Mouse (Mus musculus): ENCODE measurements around the gene Shoc2.
A peak's percentile ranks its signal among the peaks of the same experiment; 100 is the strongest.
"Not testable (repeated sequence)": the region's sequence is repeated elsewhere in the genome, so short reads cannot be mapped to it uniquely, and the experiment has no call there.

The Shoc2 gene

GRCm38 (mm10) chr19:53943802-53944785 is at the start of gene Shoc2, which contains the start of gene Bbip1:
Gene Shoc2, plus strand, starts transcription at chr19:53944306.
Gene Bbip1, minus strand, starts transcription at chr19:53944627.
- DNase-seq (ENCODE audit: low read depth, low spot score): peak; percentile 99

- DNase-seq (ENCODE audit: low read depth, low spot score): no peak
Observed at GRCm38 (mm10) chr19:53894538-53895121, 49.5 kb upstream of the Shoc2 start.

GRCm38 (mm10) chr19:53898046-53898445 is 46.1 kb upstream of the Shoc2 start:
- no peak for DNase-seq (ENCODE audit: low read depth, low spot score)

GRCm38 (mm10) chr19:53898498-53898897 is 45.6 kb upstream of the Shoc2 start:
- no peak for DNase-seq (ENCODE audit: low read depth, low spot score)

GRCm38 (mm10) chr19:53898970-53899900 is 44.9 kb upstream of the Shoc2 start:
- no peak for DNase-seq (ENCODE audit: low read depth, low spot score)

GRCm38 (mm10) chr19:53899941-53900610 is 44.0 kb upstream of the Shoc2 start:
- no peak for DNase-seq (ENCODE audit: low read depth, low spot score)

- DNase-seq (ENCODE audit: low read depth, low spot score): no peak
Observed at GRCm38 (mm10) chr19:53901931-53902738, 42.0 kb upstream of the Shoc2 start.

- peak; percentile 92 for DNase-seq (ENCODE audit: low read depth, low spot score)
Observed at GRCm38 (mm10) chr19:53902739-53903487, 41.2 kb upstream of the Shoc2 start.

GRCm38 (mm10) chr19:53903507-53904321 is 40.4 kb upstream of the Shoc2 start:
- DNase-seq (ENCODE audit: low read depth, low spot score): no peak

GRCm38 (mm10) chr19:53904833-53905480 is 39.1 kb upstream of the Shoc2 start:
- DNase-seq (ENCODE audit: low read depth, low spot score): no peak

- DNase-seq (ENCODE audit: low read depth, low spot score): no peak
Observed at GRCm38 (mm10) chr19:53906033-53906702, 37.9 kb upstream of the Shoc2 start.

- not testable (repeated sequence) for DNase-seq (ENCODE audit: low read depth, low spot score)
Observed at GRCm38 (mm10) chr19:53906703-53907070, 37.4 kb upstream of the Shoc2 start.

GRCm38 (mm10) chr19:53914950-53915349 is 29.2 kb upstream of the Shoc2 start:
- DNase-seq (ENCODE audit: low read depth, low spot score): no peak

GRCm38 (mm10) chr19:53919541-53919940 is 24.6 kb upstream of the Shoc2 start:
- no peak for DNase-seq (ENCODE audit: low read depth, low spot score)

- DNase-seq (ENCODE audit: low read depth, low spot score): not testable (repeated sequence)
Observed at GRCm38 (mm10) chr19:53921996-53922395, 22.1 kb upstream of the Shoc2 start.

- no peak for DNase-seq (ENCODE audit: low read depth, low spot score)
Observed at GRCm38 (mm10) chr19:53925338-53925751, 18.8 kb upstream of the Shoc2 start.

GRCm38 (mm10) chr19:53926705-53927104 is 17.4 kb upstream of the Shoc2 start:
- no peak for DNase-seq (ENCODE audit: low read depth, low spot score)

GRCm38 (mm10) chr19:53929218-53929617 is 14.9 kb upstream of the Shoc2 start:
- no peak for DNase-seq (ENCODE audit: low read depth, low spot score)

Measured in telencephalon, adult 2 months (tissue).